Mouse (Mus musculus) spleen, adult 12 weeks (tissue): Measurements from ENCODE around the gene Hhipl1.
A peak's percentile ranks its signal among the peaks of the same experiment; 100 is the strongest.

Experiments
- DNase-seq: peaks from one replicate; pipeline ENCODE4 v3.0.0; 2022; ENCODE audit warnings: low spot score

Gene Hhipl1

GRCm38 (mm10) chr12:108312432-108312851 lies 6.4 kb downstream of the Hhipl1 start:
- no peak for DNase-seq

GRCm38 (mm10) chr12:108313244-108313772 lies 7.2 kb downstream of the Hhipl1 start:
- no peak for DNase-seq

GRCm38 (mm10) chr12:108315818-108316217 lies 9.7 kb downstream of the Hhipl1 start:
- no peak for DNase-seq

- DNase-seq: no peak
Observed at GRCm38 (mm10) chr12:108316655-108317054, 10.6 kb downstream of the Hhipl1 start.

- no peak for DNase-seq
Observed at GRCm38 (mm10) chr12:108317201-108317738, 11.2 kb downstream of the Hhipl1 start.

GRCm38 (mm10) chr12:108317826-108318430 lies 11.9 kb downstream of the Hhipl1 start:
- DNase-seq: no peak

GRCm38 (mm10) chr12:108318499-108318898 lies 12.4 kb downstream of the Hhipl1 start:
- DNase-seq: no peak

- no peak for DNase-seq
Observed at GRCm38 (mm10) chr12:108320096-108320495, 14.0 kb downstream of the Hhipl1 start.

- no peak for DNase-seq
Observed at GRCm38 (mm10) chr12:108326401-108326800, 20.3 kb downstream of the Hhipl1 start.

- DNase-seq: no peak
Observed at GRCm38 (mm10) chr12:108327889-108328491, 21.9 kb downstream of the Hhipl1 start.

- DNase-seq: peak; percentile 19
Observed at GRCm38 (mm10) chr12:108333056-108333455, 27.0 kb downstream of the Hhipl1 start.

- no peak for DNase-seq
Observed at GRCm38 (mm10) chr12:108333481-108333882, 27.4 kb downstream of the Hhipl1 start.

GRCm38 (mm10) chr12:108333895-108334445 lies 27.9 kb downstream of the Hhipl1 start, which contains the start of gene Cyp46a1:
TSS of gene Cyp46a1 (plus strand) at chr12:108334381.
- DNase-seq: peak; percentile 65

- no peak for DNase-seq
Observed at GRCm38 (mm10) chr12:108334529-108334928, 28.5 kb downstream of the Hhipl1 start.

- no peak for DNase-seq
Observed at GRCm38 (mm10) chr12:108338572-108339190, 32.6 kb downstream of the Hhipl1 start.

GRCm38 (mm10) chr12:108348151-108348550 lies 42.1 kb downstream of the Hhipl1 start:
- DNase-seq: no peak

- DNase-seq: no peak
Observed at GRCm38 (mm10) chr12:108349026-108349425, 43.0 kb downstream of the Hhipl1 start.

- DNase-seq: no peak
Observed at GRCm38 (mm10) chr12:108350931-108351330, 44.9 kb downstream of the Hhipl1 start.

GRCm38 (mm10) chr12:108352371-108353136 lies 46.5 kb downstream of the Hhipl1 start:
- no peak for DNase-seq

- DNase-seq: no peak
Observed at GRCm38 (mm10) chr12:108354284-108354683, 48.2 kb downstream of the Hhipl1 start.

- no peak for DNase-seq
Observed at GRCm38 (mm10) chr12:108355271-108355670, 49.2 kb downstream of the Hhipl1 start.

- no peak for DNase-seq
Observed at GRCm38 (mm10) chr12:108355986-108356385, 49.9 kb downstream of the Hhipl1 start.
